Mouse (Mus musculus): ENCODE data around the gene Ets1.

The Ets1 gene

GRCm38 (mm10) chr9:32635627-32636385 is at the start of gene Ets1:
Gene Ets1 (plus strand): TSS chr9:32636221.
- no peak for ATAC-seq (ENCODE audit: low TSS enrichment)

- ATAC-seq (ENCODE audit: low TSS enrichment) = peak; percentile 90
Observed at GRCm38 (mm10) chr9:32589900-32590299, 46.1 kb upstream of the Ets1 start.

GRCm38 (mm10) chr9:32590571-32590970 is 45.5 kb upstream of the Ets1 start:
- no peak for ATAC-seq (ENCODE audit: low TSS enrichment)

- ATAC-seq (ENCODE audit: low TSS enrichment) = peak; percentile 95
Observed at GRCm38 (mm10) chr9:32591732-32592582, 44.1 kb upstream of the Ets1 start.

GRCm38 (mm10) chr9:32592583-32592890 is 43.5 kb upstream of the Ets1 start:
- no peak for ATAC-seq (ENCODE audit: low TSS enrichment)

DNA sequence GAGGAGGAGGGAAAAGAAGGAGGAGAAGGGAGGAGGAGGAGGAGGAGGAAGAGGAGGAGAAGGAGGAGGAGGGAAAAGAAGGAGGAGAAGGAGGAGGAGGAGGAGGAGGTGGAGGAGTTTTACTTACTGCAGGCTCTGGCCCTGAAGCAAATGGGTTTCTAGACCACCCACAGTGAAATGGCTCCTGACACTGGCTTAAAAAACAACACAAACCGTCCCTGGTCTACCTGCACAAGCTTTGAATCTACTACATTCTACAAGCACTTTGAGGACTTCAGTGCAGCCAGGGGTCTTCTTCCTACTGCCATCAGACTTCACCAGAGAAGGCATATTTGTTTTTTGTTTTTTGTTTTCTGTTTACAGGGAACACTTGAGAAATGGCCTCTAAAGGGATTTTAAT is 42.2 kb upstream of the Ets1 start:
- ATAC-seq (ENCODE audit: low TSS enrichment) = no peak

- no peak for ATAC-seq (ENCODE audit: low TSS enrichment)
Observed at GRCm38 (mm10) chr9:32594346-32594745, 41.7 kb upstream of the Ets1 start.

GRCm38 (mm10) chr9:32595076-32595820 is 40.8 kb upstream of the Ets1 start:
- no peak for ATAC-seq (ENCODE audit: low TSS enrichment)

GRCm38 (mm10) chr9:32596366-32596765 is 39.7 kb upstream of the Ets1 start:
- no peak for ATAC-seq (ENCODE audit: low TSS enrichment)

DNA sequence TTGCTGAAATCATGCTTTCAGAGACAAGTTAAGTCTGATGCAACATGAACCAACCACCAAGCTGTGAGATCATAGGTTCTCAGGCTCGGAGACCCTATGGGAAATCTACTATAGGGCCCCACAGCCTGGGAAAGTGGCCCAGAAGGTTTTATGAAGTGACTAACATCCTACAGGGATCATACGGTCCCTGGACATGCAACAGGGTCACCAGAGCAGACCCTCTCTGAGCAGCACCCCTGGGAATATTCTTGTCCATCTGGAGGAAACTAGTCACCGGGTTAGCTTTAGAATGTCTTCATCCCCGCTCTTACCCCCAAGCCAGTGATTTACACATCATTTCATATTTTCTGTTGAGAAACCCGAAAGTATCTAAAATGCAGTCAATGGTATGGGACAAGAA is 34.1 kb upstream of the Ets1 start:
- ATAC-seq (ENCODE audit: low TSS enrichment) = no peak

- ATAC-seq (ENCODE audit: low TSS enrichment) = no peak
Observed at GRCm38 (mm10) chr9:32603097-32603496, 32.9 kb upstream of the Ets1 start.

DNA sequence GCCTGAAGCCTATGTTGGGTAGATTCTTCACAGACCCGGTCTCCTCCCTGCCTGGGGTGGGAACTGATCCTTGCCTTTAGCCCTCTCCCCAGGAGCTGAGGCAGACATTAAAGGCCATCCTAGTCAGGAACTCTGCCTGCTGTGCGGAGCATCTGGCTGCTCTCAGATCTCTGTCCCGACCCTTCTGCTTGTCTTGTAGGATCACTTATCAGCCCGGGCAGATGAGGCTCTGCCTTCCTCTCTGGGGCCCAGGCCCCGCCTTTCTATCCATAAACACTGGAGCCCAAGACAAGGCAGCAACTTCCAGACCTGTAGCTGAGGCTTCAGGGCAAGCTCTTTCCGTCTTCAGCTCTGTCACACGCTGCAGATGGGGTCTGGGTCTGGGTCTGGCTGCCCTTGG is 28.8 kb upstream of the Ets1 start:
- no peak for ATAC-seq (ENCODE audit: low TSS enrichment)

- ATAC-seq (ENCODE audit: low TSS enrichment) = no peak
Observed at GRCm38 (mm10) chr9:32608831-32609610, 27.0 kb upstream of the Ets1 start.

DNA sequence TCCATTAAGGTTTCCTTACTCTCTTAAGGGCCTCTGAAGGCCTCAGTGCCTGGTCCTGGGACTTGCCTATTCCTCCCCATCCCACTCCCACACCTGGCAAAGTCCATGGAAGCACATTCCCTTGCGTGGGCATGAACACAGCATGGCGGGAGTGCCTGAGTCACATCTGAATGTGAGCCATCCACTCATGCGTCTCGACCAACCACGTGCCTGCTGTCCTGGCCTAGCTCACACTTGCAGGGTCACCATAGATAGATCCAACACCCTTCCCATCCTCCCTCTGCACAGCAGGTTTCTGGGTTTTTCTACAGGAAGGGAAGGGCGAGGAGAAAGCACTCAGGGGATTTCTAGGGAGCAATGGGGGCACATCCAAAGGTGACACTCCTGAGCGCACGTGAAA is 25.8 kb upstream of the Ets1 start:
- ATAC-seq (ENCODE audit: low TSS enrichment) = no peak

GRCm38 (mm10) chr9:32610631-32611030 is 25.4 kb upstream of the Ets1 start:
- ATAC-seq (ENCODE audit: low TSS enrichment) = no peak

DNA sequence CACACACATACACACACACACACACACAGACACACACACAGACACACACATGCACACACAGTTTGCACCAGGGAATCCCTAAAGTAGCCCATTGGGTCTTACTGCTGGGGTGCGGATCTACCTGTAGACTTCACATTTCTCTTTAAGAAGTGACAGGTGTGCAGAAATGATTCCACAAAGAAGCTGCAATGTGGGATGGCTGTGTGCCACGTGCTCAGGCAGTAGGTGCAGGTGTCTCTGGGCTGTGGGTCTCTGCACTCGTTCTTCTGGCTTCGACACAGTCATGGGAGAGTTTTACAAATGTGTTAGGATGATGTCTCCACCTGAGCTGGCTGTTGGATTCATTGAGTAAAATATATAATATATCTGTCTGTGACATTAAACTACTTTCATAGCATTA is 24.7 kb upstream of the Ets1 start:
- no peak for ATAC-seq (ENCODE audit: low TSS enrichment)

- ATAC-seq (ENCODE audit: low TSS enrichment) = no peak
Observed at GRCm38 (mm10) chr9:32612426-32612825, 23.6 kb upstream of the Ets1 start.

- no peak for ATAC-seq (ENCODE audit: low TSS enrichment)
Observed at GRCm38 (mm10) chr9:32612861-32613421, 23.1 kb upstream of the Ets1 start.

GRCm38 (mm10) chr9:32614191-32614590 is 21.8 kb upstream of the Ets1 start:
- no peak for ATAC-seq (ENCODE audit: low TSS enrichment)

- no peak for ATAC-seq (ENCODE audit: low TSS enrichment)
Observed at GRCm38 (mm10) chr9:32615461-32615860, 20.6 kb upstream of the Ets1 start.

DNA sequence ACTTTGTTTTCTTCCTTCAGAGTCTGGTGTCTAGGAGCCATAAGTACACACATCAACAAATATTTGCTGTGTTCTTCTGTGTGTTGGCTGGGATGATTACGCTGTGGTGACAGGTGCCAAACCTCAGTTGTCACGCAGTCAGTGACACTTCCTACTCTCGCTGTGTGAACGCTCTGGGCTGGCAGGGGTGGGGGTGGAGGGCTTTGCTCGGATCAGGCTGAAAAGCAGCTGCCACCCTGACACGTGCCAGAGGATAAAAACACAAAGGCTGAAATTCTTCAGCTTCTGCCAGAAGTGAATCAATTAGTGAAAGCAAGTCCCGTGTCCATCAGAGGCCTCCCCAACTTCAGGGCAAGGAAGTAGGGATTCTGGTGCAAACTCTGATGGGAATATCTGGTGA is 20.0 kb upstream of the Ets1 start:
- ATAC-seq (ENCODE audit: low TSS enrichment) = no peak
